Mouse (Mus musculus) lung, embryonic 16.5 days (tissue): ENCODE measurements at regions not wholly inside any gene's neighbourhood (a gene's known extent, or its start where the extent isn't known, plus 50 kb on each side); places are given as distances from the start of the nearest gene placed in this dataset.

Experiments
- ATAC-seq: fragments of 200-750 bp; cut with Nextera tagmentation; 2 replicates; pipeline ENCODE4 v1.8.0; 2017; ENCODE audit warnings: low read depth, mild to moderate bottlenecking, moderate library complexity
- H3K27ac ChIP-seq: fragments of 300-500 bp; sonication (generic); 2 replicates; pipeline ENCODE4 v1.5.1; 2014; ENCODE audit warnings: mild to moderate bottlenecking, control low read depth, low read length
- H3K27me3 ChIP-seq: fragments of 300-500 bp; sonication (generic); 2 replicates; pipeline ENCODE4 v1.6.1; 2014; ENCODE audit warnings: low read depth, low read length, mixed read lengths; ENCODE audit not compliant: control insufficient read depth, insufficient read depth
- H3K36me3 ChIP-seq: fragments of 300-500 bp; sonication (generic); 2 replicates; pipeline ENCODE4 v1.6.1; 2014; ENCODE audit warnings: low read length; ENCODE audit not compliant: control insufficient read depth, insufficient read depth
- H3K4me1 ChIP-seq: fragments of 300-500 bp; sonication (generic); replicated peaks from 2 replicates; pipeline ENCODE4 v1.6.1; 2014; ENCODE audit warnings: low read length, mixed read lengths; ENCODE audit not compliant: control insufficient read depth, insufficient read depth
- H3K4me2 ChIP-seq: fragments of 300-500 bp; sonication (generic); 2 replicates; pipeline ENCODE4 v1.6.1; 2014; ENCODE audit warnings: low read depth, low read length, control low read depth
- H3K4me3 ChIP-seq: fragments of 300-500 bp; sonication (generic); 2 replicates; pipeline ENCODE4 v1.5.1; 2014; ENCODE audit warnings: mild to moderate bottlenecking, low read length, control low read depth
- H3K9ac ChIP-seq: fragments of 300-500 bp; sonication (generic); 2 replicates; pipeline ENCODE4 v1.6.1; 2014; ENCODE audit warnings: low read length, control low read depth
- H3K9me3 ChIP-seq: fragments of 300-500 bp; sonication (generic); 2 replicates; pipeline ENCODE4 v1.6.1; 2016; ENCODE audit warnings: low read length; ENCODE audit not compliant: control insufficient read depth
- WGBS: fragments of 180-500 bp; shearing (Covaris S2); extraction: QIAGEN DNeasy Blood & Tissue Kit; methylation state at CpG from one replicate; pipeline ENCODE4 v1.1.7; 2014; 5-methylcytosine and 5-hydroxymethylcytosine counted together

DNA sequence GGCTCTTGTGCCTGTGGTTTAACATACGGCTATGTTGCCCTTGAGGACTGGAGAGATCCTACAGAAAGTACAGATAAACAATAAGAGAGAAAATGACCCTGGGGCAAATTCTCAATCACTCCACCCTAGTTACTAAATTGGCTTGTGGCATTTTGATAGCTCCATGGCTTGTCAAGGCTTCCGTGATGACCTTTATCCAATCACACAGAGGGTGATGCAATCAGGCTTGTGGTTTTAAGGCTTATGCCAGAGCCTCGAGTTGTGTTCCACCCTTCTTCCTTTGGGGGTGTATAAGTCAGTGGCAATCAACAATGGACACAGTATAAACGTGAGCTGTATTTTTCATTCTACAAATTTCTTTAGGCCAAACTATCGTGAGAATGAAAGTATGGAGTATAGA lies 513.5 kb upstream of the Slit2 start:
- H3K4me1 ChIP-seq: peaks cover 7% of the 10 kb centered on the region
- 68% methylated on average over 5 of the region's 5 CpGs for WGBS

DNA sequence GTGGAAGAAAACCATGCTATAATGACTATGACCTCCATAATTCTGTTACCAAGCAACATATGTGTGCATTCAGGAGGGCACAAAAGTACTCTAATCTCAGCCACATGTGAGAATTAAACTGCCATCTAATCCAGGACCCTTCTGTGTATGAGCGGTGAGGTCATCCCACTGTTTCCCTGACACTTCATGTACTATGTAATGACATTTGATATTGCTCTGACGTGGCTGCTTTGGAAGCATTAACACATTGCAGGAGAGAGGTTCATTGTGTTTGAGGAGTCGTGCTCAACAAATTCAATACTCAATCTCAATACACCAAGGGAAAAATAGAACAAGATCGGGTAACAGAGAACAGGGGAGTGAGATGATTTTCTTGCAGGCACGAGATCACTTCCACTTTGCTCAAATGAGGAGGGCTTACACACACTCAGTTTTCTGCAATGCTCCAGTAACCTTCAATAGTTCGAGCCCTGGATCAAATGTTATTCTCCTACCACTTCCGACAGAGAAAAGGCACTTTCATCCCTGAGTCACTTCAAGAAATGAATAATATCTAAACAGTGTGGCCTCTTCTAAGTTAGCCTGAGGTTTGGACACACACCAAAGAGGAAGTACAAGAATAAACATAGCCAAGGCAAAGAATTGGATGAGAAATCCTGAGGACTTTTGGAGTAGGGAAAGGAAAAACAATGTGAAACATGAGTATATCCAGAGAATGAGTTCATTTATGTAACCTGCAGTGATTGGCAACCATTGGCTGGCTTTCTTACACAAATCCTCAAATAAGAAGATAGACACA lies 510.7 kb upstream of the Slit2 start:
- Histone ChIP-seq H3K4me2 (no peak overlapping the region), H3K9ac (no peak overlapping the region), H3K4me1 (peaks cover 7% of the 10 kb centered on the region), H3K36me3 (no peaks in the 10 kb centered on the region), H3K9me3 (no peaks in the 10 kb centered on the region; the same call in 1 of the 2 replicates), H3K27ac (peak overlapping the region; percentile 19), H3K27me3 (no peaks in the 10 kb centered on the region), H3K4me3 (no peak overlapping the region)
- peak; percentile 79 for ATAC-seq
- WGBS: 34% methylated on average over 7 of the region's 7 CpGs

More for the DNA sequence above, 513.5 kb upstream of the Slit2 start:
- H3K4me3 ChIP-seq: no peak overlapping the region
- H3K36me3 ChIP-seq: no peaks in the 10 kb centered on the region
- H3K9me3 ChIP-seq: no peaks in the 10 kb centered on the region; the same call in 1 of the 2 replicates
- no peaks in the 10 kb centered on the region for H3K27me3 ChIP-seq
- no peak overlapping the region for H3K4me2 ChIP-seq
- ATAC-seq: no peak
- H3K9ac ChIP-seq: no peak overlapping the region
- H3K27ac ChIP-seq: no peak overlapping the region

DNA sequence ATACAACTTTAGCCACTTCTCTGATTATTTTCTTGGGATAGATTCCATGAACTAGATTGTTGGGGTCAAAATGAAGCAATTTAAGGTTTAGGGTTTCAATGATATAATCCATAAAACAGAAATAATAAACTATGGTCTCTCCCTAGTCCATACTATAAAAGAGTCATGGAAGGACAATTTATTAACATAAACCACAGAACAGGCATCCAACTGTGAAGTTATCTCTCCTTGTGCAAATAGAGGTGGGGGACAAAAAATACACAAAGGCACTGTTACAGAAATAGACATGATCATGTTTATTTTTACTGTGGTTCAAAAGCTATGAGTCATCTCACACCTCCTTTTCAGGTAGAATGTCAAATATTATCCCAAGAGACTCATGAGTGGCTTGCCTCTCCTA lies 503.0 kb upstream of the Slit2 start:
- Histone ChIP-seq H3K9me3 (no peaks in the 10 kb centered on the region), H3K9ac (no peak overlapping the region), H3K4me1 (no peaks in the 10 kb centered on the region), H3K4me2 (no peak overlapping the region), H3K4me3 (no peak overlapping the region), H3K36me3 (no peaks in the 10 kb centered on the region), H3K27me3 (no peaks in the 10 kb centered on the region), H3K27ac (no peak overlapping the region)
- ATAC-seq: no peak

DNA sequence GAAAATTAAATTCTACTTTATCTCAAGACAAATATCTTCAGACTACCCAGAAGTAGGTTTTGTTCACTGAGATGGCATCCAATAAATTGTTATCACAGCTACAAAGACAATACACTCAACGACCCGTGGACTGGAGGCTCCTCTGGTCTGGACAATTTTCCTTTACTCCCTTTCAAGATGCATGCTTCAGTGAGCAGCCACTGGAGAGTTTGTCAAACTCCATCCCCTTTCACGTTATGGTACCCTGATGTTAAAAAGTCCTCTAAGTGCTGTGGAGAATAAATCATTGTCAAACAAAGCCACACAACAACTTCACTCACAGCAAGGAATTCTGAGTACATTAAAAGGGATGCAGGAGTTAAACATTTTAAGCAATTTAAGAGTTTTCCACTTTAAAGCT lies 486.7 kb upstream of the Slit2 start:
- Histone ChIP-seq H3K9ac (no peak overlapping the region), H3K4me2 (no peak overlapping the region), H3K36me3 (no peaks in the 10 kb centered on the region), H3K27me3 (no peaks in the 10 kb centered on the region), H3K4me3 (no peak overlapping the region), H3K4me1 (no peaks in the 10 kb centered on the region), H3K9me3 (no peaks in the 10 kb centered on the region), H3K27ac (no peak overlapping the region)
- WGBS: 27% methylated on average over 3 of the region's 3 CpGs
- ATAC-seq: no peak

DNA sequence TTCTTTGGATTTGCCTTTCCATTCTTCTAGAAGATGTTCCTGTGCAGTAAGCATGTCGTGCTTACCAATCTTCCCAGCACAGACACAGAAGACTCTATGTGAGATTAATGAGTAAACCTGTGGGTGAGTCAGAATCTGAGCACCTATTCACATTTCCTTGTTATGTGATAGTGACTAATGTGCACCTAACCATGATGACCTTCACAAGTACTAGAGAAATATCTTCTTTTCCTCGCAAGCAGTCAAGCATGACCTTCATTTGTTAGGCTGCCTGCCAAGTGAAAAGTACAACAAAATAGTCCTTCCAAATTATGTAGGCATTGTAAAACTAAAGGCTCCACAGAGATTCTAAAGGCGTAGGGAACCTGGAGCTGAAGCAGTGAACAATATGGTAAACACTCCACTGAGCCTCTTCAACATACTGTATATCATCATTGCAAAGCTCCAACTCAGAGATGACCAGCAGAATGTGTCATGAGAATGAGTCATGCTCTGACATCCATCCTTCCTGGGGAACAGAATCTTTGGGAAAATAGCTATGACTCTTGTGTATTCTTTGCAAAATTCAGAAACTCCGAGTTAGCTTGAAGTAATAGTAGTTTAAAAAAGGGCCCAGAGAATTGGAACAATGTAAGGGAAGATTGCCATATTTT lies 480.0 kb upstream of the Slit2 start:
- no peaks in the 10 kb centered on the region for H3K27me3 ChIP-seq
- no peak overlapping the region for H3K4me3 ChIP-seq
- no peaks in the 10 kb centered on the region for H3K36me3 ChIP-seq
- 0 out of 2 replicates have a peak, but pooled peaks cover under 1% of the 10 kb centered on the region for H3K4me1 ChIP-seq
- no peak overlapping the region for H3K4me2 ChIP-seq
- no peak overlapping the region for H3K27ac ChIP-seq
- no peak overlapping the region for H3K9ac ChIP-seq
- WGBS: 76% methylated on average over 4 of the region's 4 CpGs
- H3K9me3 ChIP-seq: no peaks in the 10 kb centered on the region
- ATAC-seq: no peak

DNA sequence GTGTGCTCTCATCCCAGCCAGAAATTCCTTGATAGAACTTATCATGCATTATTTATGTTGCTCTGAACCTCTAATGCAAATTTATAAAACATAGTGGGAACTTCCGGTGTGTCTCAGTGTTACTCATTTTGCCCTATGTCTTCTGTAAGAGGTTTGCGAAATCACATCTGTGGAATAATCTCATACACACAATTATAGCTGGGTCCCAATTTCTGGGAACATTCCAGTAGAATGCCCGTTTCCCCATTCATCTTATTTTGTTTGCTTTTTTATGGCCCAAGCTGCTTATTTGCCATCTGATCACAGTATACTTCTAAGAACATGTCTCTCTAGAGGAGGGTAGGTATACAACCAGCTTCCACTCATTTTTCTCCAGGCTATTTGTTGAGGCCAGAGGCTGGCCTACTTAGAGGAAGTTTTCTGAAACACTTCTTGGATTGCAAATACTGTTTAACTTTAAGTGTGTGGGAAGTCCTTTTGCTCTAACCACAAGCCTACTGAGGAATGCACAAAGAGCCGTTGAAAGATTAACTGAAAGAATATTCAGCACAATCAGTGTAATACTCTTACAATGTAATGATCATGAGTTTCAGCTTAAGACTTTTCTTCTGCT lies 474.1 kb upstream of the Slit2 start:
- Histone ChIP-seq H3K4me1 (peaks cover 10% of the 10 kb centered on the region), H3K9ac (no peak overlapping the region), H3K4me3 (no peak overlapping the region), H3K36me3 (no peaks in the 10 kb centered on the region), H3K4me2 (no peak overlapping the region), H3K9me3 (no peaks in the 10 kb centered on the region), H3K27ac (peak overlapping the region; percentile 69), H3K27me3 (no peaks in the 10 kb centered on the region)
- WGBS: 40% methylated on average over 4 of the region's 4 CpGs
- ATAC-seq: peak; percentile 90

DNA sequence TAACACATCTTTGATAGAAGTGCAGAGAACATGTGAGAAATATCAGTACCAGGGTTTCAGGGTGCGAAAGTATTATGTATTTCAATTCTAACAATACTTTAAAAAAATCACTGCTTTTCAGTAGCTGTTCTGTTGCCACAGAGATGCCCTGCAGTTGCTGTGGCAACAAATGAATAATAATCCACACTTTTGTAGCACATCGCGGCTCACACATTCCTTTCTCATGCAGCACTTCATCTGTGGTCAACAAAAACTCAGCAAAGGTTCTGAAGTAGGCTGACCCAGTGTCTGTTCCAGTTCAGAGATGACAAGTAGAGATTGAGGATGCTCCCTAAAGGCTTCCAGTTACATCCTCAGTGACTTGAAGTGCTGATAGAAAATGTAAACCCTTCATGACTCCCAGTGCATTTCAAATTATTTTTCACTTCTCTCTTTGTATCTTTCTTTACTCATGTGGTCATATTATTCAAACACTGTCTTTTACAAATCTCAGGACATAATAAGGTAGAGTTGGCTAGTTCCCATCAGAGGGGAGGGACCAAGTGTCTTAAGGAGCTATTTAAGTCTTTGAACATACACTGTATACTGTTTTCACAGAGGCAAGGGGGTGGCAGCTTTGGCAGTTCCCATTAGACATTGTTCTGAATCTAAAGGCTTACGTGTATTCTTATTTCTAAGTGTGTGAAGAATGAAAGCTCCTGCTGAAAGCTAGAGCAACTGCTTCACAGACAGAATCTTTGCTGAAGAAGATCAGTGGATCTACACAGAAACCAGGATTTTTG lies 460.6 kb upstream of the Slit2 start:
- Histone ChIP-seq H3K4me3 (no peak overlapping the region), H3K4me2 (no peak overlapping the region), H3K9me3 (no peaks in the 10 kb centered on the region), H3K36me3 (no peaks in the 10 kb centered on the region), H3K4me1 (no peaks in the 10 kb centered on the region), H3K9ac (no peak overlapping the region), H3K27me3 (no peaks in the 10 kb centered on the region), H3K27ac (no peak overlapping the region)
- ATAC-seq: no peak
- 53% methylated on average over 4 of the region's 4 CpGs for WGBS

DNA sequence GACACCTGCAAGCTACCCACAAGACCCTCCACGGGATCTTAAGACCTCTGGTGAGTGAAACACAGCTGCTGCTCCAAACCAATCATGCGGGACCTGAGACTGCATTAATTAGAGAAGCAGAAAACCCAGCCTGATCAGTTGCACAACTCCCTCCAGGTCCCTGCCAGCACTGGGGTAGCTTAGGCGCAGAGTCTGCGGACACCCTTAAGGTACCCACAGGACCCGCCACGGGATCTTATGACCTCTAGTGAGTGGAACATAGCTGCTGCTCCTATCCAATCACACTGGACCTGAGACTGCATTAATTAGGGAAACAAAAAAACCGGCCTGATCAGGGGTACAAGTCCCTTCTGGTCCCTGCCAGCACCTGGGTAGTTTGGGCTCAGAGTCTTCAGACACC lies 454.3 kb upstream of the Slit2 start:
- no peaks in the 10 kb centered on the region for H3K36me3 ChIP-seq
- ATAC-seq: no peak
- no peaks in the 10 kb centered on the region for H3K27me3 ChIP-seq
- no peak overlapping the region for H3K4me3 ChIP-seq
- H3K4me2 ChIP-seq: no peak overlapping the region
- H3K27ac ChIP-seq: no peak overlapping the region
- no peaks in the 10 kb centered on the region for H3K4me1 ChIP-seq
- H3K9ac ChIP-seq: no peak overlapping the region
- H3K9me3 ChIP-seq: no peaks in the 10 kb centered on the region
- 93% methylated on average over 7 of the region's 7 CpGs for WGBS

DNA sequence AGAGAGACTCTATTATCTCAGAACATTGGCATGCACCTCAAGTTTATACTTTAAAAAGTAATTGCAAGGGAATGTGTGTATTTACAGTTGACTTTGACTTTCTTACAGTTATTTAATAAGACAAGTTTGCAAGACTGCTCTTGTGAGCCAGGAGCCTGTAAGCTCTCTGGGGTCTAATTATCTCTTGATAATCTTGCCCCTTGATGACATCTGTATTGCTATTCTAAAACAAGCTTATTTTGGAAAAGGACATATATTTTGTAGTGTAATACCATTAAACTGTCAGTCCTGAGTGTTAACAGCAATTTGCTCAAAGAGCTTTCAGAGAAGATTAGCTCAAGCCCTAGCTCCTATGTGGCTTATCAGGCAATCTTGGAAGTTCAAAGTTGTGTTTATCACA lies 445.4 kb upstream of the Slit2 start:
- Histone ChIP-seq H3K9ac (no peak overlapping the region), H3K36me3 (no peaks in the 10 kb centered on the region), H3K9me3 (no peaks in the 10 kb centered on the region), H3K27me3 (no peaks in the 10 kb centered on the region), H3K27ac (no peak overlapping the region), H3K4me2 (no peak overlapping the region), H3K4me3 (no peak overlapping the region), H3K4me1 (no peaks in the 10 kb centered on the region)
- ATAC-seq: no peak
